Mouse (Mus musculus) midbrain, postnatal 0 days (tissue): ENCODE measurements around the gene Actr1a. TPM values are rescaled to one million over a fixed set of nuclear protein-coding genes. Genes with fewer than 3 reads are reported as not detected.

ENCODE experiments used
- ATAC-seq: fragments of 200-750 bp; cut with Nextera tagmentation; 2 replicates; pipeline ENCODE4 v1.8.0; 2017; ENCODE audit warnings: moderate number of reproducible peaks, mild to moderate bottlenecking, moderate TSS enrichment, moderate library complexity; ENCODE audit not compliant: low FRiP score
- DNase-seq: peaks from one replicate; pipeline ENCODE4 v3.0.0-alpha.2; 2015; ENCODE audit warnings: low spot score
- H3K27ac ChIP-seq: fragments of 300-500 bp; sonication (generic); 2 replicates; pipeline ENCODE4 v1.5.1; 2014; ENCODE audit warnings: low read depth, mild to moderate bottlenecking, low read length, mixed read lengths
- H3K27me3 ChIP-seq: fragments of 300-500 bp; sonication (generic); 2 replicates; pipeline ENCODE4 v1.6.1; 2014; ENCODE audit warnings: low read length, control low read depth, mixed read lengths; ENCODE audit not compliant: insufficient read depth
- H3K36me3 ChIP-seq: fragments of 300-500 bp; sonication (generic); 2 replicates; pipeline ENCODE4 v1.6.1; 2014; ENCODE audit warnings: low read length, control low read depth, mixed read lengths; ENCODE audit not compliant: insufficient read depth
- H3K4me1 ChIP-seq: fragments of 300-500 bp; sonication (generic); 2 replicates; pipeline ENCODE4 v1.6.1; 2014; ENCODE audit warnings: mild to moderate bottlenecking, control low read depth, antibody characterized with exemption, low read length, mixed read lengths; ENCODE audit not compliant: insufficient read depth
- H3K4me2 ChIP-seq: fragments of 300-500 bp; sonication (generic); 2 replicates; pipeline ENCODE4 v1.6.1; 2014; ENCODE audit warnings: low read depth, mild to moderate bottlenecking, low read length, mixed read lengths; ENCODE audit not compliant: poor library complexity, severe bottlenecking
- H3K4me3 ChIP-seq: fragments of 300-500 bp; sonication (generic); 2 replicates; pipeline ENCODE4 v1.5.1; 2014; ENCODE audit warnings: low read depth, mild to moderate bottlenecking, low read length, moderate library complexity
- H3K9ac ChIP-seq: fragments of 300-500 bp; sonication (generic); replicated peaks from 2 replicates; pipeline ENCODE4 v1.6.1; 2014; ENCODE audit warnings: mild to moderate bottlenecking, low read length, moderate library complexity, mixed read lengths; ENCODE audit not compliant: poor library complexity, severe bottlenecking
- H3K9me3 ChIP-seq: fragments of 300-500 bp; sonication (generic); 2 replicates; pipeline ENCODE4 v1.6.1; 2016; ENCODE audit warnings: low read length, control low read depth
- CTCF ChIP-seq: IDR thresholded peaks from 2 replicates; pipeline ENCODE4 v1.5.1; 2016; ENCODE audit warnings: antibody characterized with exemption, mild to moderate bottlenecking
- WGBS: fragments of 180-500 bp; shearing (Covaris S2); extraction: QIAGEN DNeasy Blood & Tissue Kit; methylation state at CpG from one replicate; pipeline ENCODE4 v1.1.7; 2014; 5-methylcytosine and 5-hydroxymethylcytosine counted together
- polyA plus RNA-seq: library from polyadenylated mRNA; unstranded; fragments of >200 nt; fragmentation: Nextera tagmentation; extraction: Ambion mirVana; gene quantifications from 2 replicates; pipeline ENCODE4 v1.2.1, GENCODE M21; 2015
- total RNA-seq: library from RNA; depleted of rRNA; stranded (reverse); fragments of >200 nt; gene quantifications from 2 replicates; pipeline ENCODE4 v1.2.3, GENCODE M21; 2014

The Actr1a gene
- total and polyA plus RNA-seq, 2 experiments from 2014 or later = 327 to 356 TPM

DNA sequence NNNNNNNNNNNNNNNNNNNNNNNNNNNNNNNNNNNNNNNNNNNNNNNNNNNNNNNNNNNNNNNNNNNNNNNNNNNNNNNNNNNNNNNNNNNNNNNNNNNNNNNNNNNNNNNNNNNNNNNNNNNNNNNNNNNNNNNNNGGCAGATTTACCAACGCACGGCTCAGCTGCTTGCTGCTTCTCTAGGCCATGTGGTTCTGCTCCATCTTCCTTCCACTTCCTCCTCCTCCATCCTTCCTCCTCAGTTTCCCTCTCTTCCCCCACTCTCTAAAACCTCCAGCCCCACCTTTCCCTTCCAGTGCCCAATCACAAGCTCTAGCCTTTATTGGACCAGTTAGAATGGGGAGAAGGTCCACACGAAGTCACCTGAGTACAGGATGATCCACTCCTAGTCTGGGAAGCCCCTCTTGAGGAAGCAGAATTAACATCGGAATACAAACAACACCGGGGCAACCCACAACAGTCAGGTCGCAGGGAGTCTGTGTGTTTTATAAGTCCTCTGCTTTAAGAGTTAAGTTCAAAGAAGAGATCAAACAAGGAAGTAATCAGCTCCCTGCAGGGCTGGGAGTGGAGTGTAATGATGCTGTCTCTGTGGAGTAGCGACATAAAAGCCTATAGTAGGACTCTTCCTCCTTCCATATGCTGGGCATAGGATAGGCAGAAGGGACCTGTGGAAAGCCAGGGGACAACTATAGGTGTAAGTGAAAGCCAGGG lies 50.7 kb downstream of the Actr1a start:
- Histone ChIP-seq H3K36me3 (no peaks in the 10 kb centered on the region), H3K9me3 (no peaks in the 10 kb centered on the region), H3K9ac (no peak overlapping the region), H3K27me3 (no peaks in the 10 kb centered on the region), H3K4me2 (no peak overlapping the region), H3K27ac (no peak overlapping the region), H3K4me3 (no peak overlapping the region), H3K4me1 (peaks cover 3% of the 10 kb centered on the region; the same call in 1 of the 2 replicates)
- DNase-seq (no peak), ATAC-seq (no peak)
- 24% methylated on average over 7 of the region's 7 CpGs for WGBS
- no peak for TF ChIP-seq CTCF

GRCm38 (mm10) chr19:46339287-46339971 lies 56.1 kb downstream of the Actr1a start:
- peak; percentile 77 for DNase-seq
- Histone ChIP-seq H3K4me1 (peaks cover 14% of the 10 kb centered on the region), H3K4me3 (peak overlapping the region; percentile 74; the same call in 1 of the 2 replicates), H3K9ac (peak overlapping the region; percentile 8; the same call in 1 of the 2 replicates), H3K9me3 (no peaks in the 10 kb centered on the region), H3K36me3 (no peaks in the 10 kb centered on the region), H3K27ac (peak overlapping the region; percentile 62), H3K4me2 (peak overlapping the region; percentile 85), H3K27me3 (no peaks in the 10 kb centered on the region)
- 59% methylated on average over 7 of the region's 7 CpGs for WGBS
- ATAC-seq = peak; percentile 26
- no peak for TF ChIP-seq CTCF

DNA sequence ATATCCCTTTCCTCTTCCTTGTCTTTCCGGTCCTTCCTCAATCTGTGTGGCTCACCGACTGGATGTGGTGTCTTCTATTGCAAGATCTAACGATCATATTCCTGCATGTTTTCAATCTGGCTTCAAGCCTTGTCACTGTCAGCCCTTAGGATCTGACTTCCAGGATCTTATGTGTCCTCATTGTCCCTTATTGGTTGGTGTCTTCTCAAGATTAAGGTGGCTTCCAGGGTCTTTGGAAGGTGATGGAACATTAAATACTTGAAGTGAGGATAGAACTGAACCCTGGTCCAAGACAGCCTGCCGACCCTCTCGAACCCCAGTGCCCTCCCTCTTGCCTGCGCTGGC lies 56.6 kb downstream of the Actr1a start:
- WGBS = 48% methylated on average over 6 of the region's 6 CpGs
- Histone ChIP-seq H3K4me3 (peak overlapping the region; percentile 74; the same call in 1 of the 2 replicates), H3K36me3 (no peaks in the 10 kb centered on the region), H3K4me1 (peaks cover 14% of the 10 kb centered on the region), H3K27ac (peak overlapping the region; percentile 62), H3K9ac (0 out of 2 replicates have a peak overlapping the region, but pooled peaks have one; percentile 15), H3K27me3 (no peaks in the 10 kb centered on the region), H3K9me3 (no peaks in the 10 kb centered on the region), H3K4me2 (peak overlapping the region; percentile 85)
- ATAC-seq (peak; percentile 9; the same call in 1 of the 2 replicates), DNase-seq (no peak)
- no peak for TF ChIP-seq CTCF

DNA sequence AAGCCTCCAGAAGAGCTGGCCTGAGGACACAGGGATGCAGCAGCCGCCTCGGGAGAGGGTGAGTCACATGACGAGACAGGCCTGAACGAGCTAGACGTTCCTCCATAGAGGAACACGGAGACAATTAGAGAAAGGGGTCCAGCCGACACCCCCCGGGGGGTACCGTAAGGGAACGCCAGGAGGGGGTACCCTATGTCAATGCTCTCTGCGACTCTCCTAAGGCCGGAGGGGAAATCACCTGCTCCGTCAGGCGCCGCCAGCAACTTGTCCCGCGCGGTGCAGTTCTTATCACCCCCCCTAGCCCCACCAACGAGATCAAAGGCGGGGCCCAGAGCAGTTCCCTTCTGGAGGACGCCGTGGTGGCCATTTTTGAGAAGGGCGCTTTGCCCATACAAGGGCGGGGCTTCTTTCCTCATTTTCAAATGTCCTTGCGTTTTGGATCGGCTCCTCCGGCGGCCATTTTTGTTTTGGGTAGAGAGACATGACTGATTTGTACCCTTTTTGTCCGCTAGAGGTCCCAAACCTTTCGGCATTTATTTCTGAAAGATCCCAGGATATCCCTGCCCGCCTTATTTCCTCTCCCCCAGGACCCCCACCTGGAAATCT lies 57.1 kb downstream of the Actr1a start, which contains the start of gene Cuedc2:
Cuedc2 (minus strand) TSS at position 372 of the 606 bp plus-strand sequence.
- Histone ChIP-seq H3K4me1 (peaks cover 14% of the 10 kb centered on the region), H3K9me3 (no peaks in the 10 kb centered on the region), H3K4me2 (peak within 1 kb of the TSS; percentile 85), H3K27me3 (no peaks in the 10 kb centered on the region), H3K4me3 (peak within 1 kb of the TSS; percentile 74), H3K9ac (peak within 1 kb of the TSS; percentile 77), H3K36me3 (no peaks in the 10 kb centered on the region), H3K27ac (peak within 1 kb of the TSS; percentile 85)
- peak; percentile 82 for TF ChIP-seq CTCF
- peak; percentile 86 for ATAC-seq
- under 1% methylated on average over 28 of the region's 31 CpGs for WGBS
- peak; percentile 97 for DNase-seq

DNA sequence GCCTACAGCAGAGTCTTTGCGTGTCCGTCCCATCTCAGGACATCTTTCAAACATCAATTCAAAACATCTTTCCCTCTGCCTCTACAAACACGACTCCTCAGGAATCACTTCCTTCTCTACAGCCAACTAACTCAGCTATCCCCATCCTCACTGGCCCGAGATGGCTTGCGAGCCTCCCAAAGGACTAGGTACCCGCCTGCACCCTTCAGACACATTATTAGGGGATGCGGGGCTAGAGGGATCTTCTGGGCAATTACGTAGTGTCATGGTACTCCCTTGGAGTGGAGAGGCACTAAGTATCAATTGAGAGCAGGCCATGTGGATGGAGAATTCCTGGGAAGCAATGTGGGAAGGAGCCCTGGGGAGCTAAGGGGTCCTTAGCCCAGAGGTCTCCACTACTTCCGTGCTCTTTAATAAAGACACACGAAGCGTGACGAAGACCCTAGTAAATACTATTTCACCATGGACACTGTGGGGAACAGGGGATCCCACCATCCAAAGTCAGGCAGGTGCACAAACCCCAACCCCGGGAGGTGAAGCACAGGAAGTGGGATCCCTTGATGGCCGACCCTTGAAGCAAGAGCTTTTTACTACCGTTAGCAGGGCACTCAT lies 57.7 kb downstream of the Actr1a start:
- ATAC-seq (peak; percentile 2; the same call in 1 of the 2 replicates), DNase-seq (no peak)
- Histone ChIP-seq H3K27me3 (no peaks in the 10 kb centered on the region), H3K4me2 (peak overlapping the region; percentile 85), H3K27ac (peak overlapping the region; percentile 85), H3K4me1 (peaks cover 14% of the 10 kb centered on the region), H3K9ac (peak overlapping the region; percentile 77), H3K36me3 (no peaks in the 10 kb centered on the region), H3K9me3 (no peaks in the 10 kb centered on the region), H3K4me3 (peak overlapping the region; percentile 74)
- no peak for TF ChIP-seq CTCF
- WGBS = 25% methylated on average over 15 of the region's 15 CpGs
